Mouse (Mus musculus): ENCODE data around the gene Fbxo6. TPM values are rescaled to one million over a fixed set of nuclear protein-coding genes. Genes with fewer than 3 reads are reported as not detected.
"Not testable (repeated sequence)": the region's sequence is repeated elsewhere in the genome, so short reads cannot be mapped to it uniquely, and the experiment has no call there.

The Fbxo6 gene
- polyA plus RNA-seq, 1 experiment from 2014 or later = 17.4 TPM

- H3K9ac ChIP-seq (ENCODE audit: low read length) = no peak overlapping the region; the same call in 1 of the 2 replicates
- ATAC-seq (ENCODE audit: insufficient read depth, low FRiP score) = no peak
- no peak overlapping the region for H3K27ac ChIP-seq (ENCODE audit: low read length)
- H3K4me3 ChIP-seq (replicated peaks; ENCODE audit: low read length) = no peak overlapping the region
- no peak overlapping the region for H3K4me2 ChIP-seq (ENCODE audit: low read depth, low read length)
- H3K27me3 ChIP-seq (ENCODE audit: control insufficient read depth, insufficient read depth, low read length) = no peaks in the 10 kb centered on the region
- H3K36me3 ChIP-seq (ENCODE audit: control insufficient read depth, insufficient read depth, low read length) = no peaks in the 10 kb centered on the region
- no peaks in the 10 kb centered on the region for H3K9me3 ChIP-seq (replicated peaks; ENCODE audit: control insufficient read depth, low read length)
- 14% methylated on average over 6 of the region's 6 CpGs for WGBS
- H3K4me1 ChIP-seq (ENCODE audit: control insufficient read depth, insufficient read depth, low read length) = no peaks in the 10 kb centered on the region
Measured at GRCm38 (mm10) chr4:148121982-148122693, 29.8 kb downstream of the Fbxo6 start.

GRCm38 (mm10) chr4:148121362-148121761, 30.6 kb downstream of the Fbxo6 start:
- Histone ChIP-seq H3K4me3 (replicated peaks; ENCODE audit: low read length) (no peak overlapping the region), H3K27ac (ENCODE audit: low read length) (no peak overlapping the region), H3K9ac (ENCODE audit: low read length) (no peak overlapping the region), H3K27me3 (ENCODE audit: control insufficient read depth, insufficient read depth, low read length) (no peaks in the 10 kb centered on the region), H3K9me3 (replicated peaks; ENCODE audit: control insufficient read depth, low read length) (no peaks in the 10 kb centered on the region), H3K36me3 (ENCODE audit: control insufficient read depth, insufficient read depth, low read length) (no peaks in the 10 kb centered on the region), H3K4me1 (ENCODE audit: control insufficient read depth, insufficient read depth, low read length) (no peaks in the 10 kb centered on the region), H3K4me2 (ENCODE audit: low read depth, low read length) (no peak overlapping the region)
- no peak for ATAC-seq (ENCODE audit: insufficient read depth, low FRiP score)
- 80% methylated on average over 4 of the region's 4 CpGs for WGBS

- H3K9ac ChIP-seq (ENCODE audit: low read length) = no peak overlapping the region
Measured at GRCm38 (mm10) chr4:148120555-148120954, 31.4 kb downstream of the Fbxo6 start.

GRCm38 (mm10) chr4:148119578-148119977, 32.4 kb downstream of the Fbxo6 start:
- not testable (repeated sequence) for H3K4me1 ChIP-seq (ENCODE audit: control insufficient read depth, insufficient read depth, low read length); H3K9me3 ChIP-seq (replicated peaks; ENCODE audit: control insufficient read depth, low read length); ATAC-seq (ENCODE audit: insufficient read depth, low FRiP score); H3K36me3 ChIP-seq (ENCODE audit: control insufficient read depth, insufficient read depth, low read length); H3K27ac ChIP-seq (ENCODE audit: low read length); H3K27me3 ChIP-seq (ENCODE audit: control insufficient read depth, insufficient read depth, low read length); H3K4me2 ChIP-seq (ENCODE audit: low read depth, low read length); H3K9ac ChIP-seq (ENCODE audit: low read length); H3K4me3 ChIP-seq (replicated peaks; ENCODE audit: low read length)
- 83% methylated on average over 9 of the region's 9 CpGs for WGBS

More at GRCm38 (mm10) chr4:148120555-148120954, 31.4 kb downstream of the Fbxo6 start:
- no peaks in the 10 kb centered on the region for H3K4me1 ChIP-seq (ENCODE audit: control insufficient read depth, insufficient read depth, low read length)
- no peak overlapping the region for H3K27ac ChIP-seq (ENCODE audit: low read length)
- no peaks in the 10 kb centered on the region for H3K36me3 ChIP-seq (ENCODE audit: control insufficient read depth, insufficient read depth, low read length)
- no peak overlapping the region for H3K4me3 ChIP-seq (replicated peaks; ENCODE audit: low read length)
- no peaks in the 10 kb centered on the region for H3K9me3 ChIP-seq (replicated peaks; ENCODE audit: control insufficient read depth, low read length)
- no peak for ATAC-seq (ENCODE audit: insufficient read depth, low FRiP score)
- no peaks in the 10 kb centered on the region for H3K27me3 ChIP-seq (ENCODE audit: control insufficient read depth, insufficient read depth, low read length)
- 73% methylated on average over 9 of the region's 9 CpGs for WGBS
- no peak overlapping the region for H3K4me2 ChIP-seq (ENCODE audit: low read depth, low read length)

- 75% methylated on average over 4 of the region's 4 CpGs for WGBS
- H3K9ac ChIP-seq (ENCODE audit: low read length) = no peak overlapping the region
- H3K4me2 ChIP-seq (ENCODE audit: low read depth, low read length) = no peak overlapping the region
- no peak overlapping the region for H3K27ac ChIP-seq (ENCODE audit: low read length)
- no peak for ATAC-seq (ENCODE audit: insufficient read depth, low FRiP score)
- no peaks in the 10 kb centered on the region for H3K4me1 ChIP-seq (ENCODE audit: control insufficient read depth, insufficient read depth, low read length)
- H3K9me3 ChIP-seq (replicated peaks; ENCODE audit: control insufficient read depth, low read length) = no peaks in the 10 kb centered on the region
- no peaks in the 10 kb centered on the region for H3K36me3 ChIP-seq (ENCODE audit: control insufficient read depth, insufficient read depth, low read length)
- H3K27me3 ChIP-seq (ENCODE audit: control insufficient read depth, insufficient read depth, low read length) = no peaks in the 10 kb centered on the region
- H3K4me3 ChIP-seq (replicated peaks; ENCODE audit: low read length) = no peak overlapping the region
Measured at GRCm38 (mm10) chr4:148117392-148117791, 34.5 kb downstream of the Fbxo6 start.

GRCm38 (mm10) chr4:148116657-148117056, 35.3 kb downstream of the Fbxo6 start:
- 78% methylated on average over 4 of the region's 4 CpGs for WGBS

GRCm38 (mm10) chr4:148115467-148115866, 36.5 kb downstream of the Fbxo6 start:
- ATAC-seq (ENCODE audit: insufficient read depth, low FRiP score) = no peak
- no peaks in the 10 kb centered on the region for H3K36me3 ChIP-seq (ENCODE audit: control insufficient read depth, insufficient read depth, low read length)
- no peaks in the 10 kb centered on the region for H3K27me3 ChIP-seq (ENCODE audit: control insufficient read depth, insufficient read depth, low read length)
- no peaks in the 10 kb centered on the region for H3K9me3 ChIP-seq (replicated peaks; ENCODE audit: control insufficient read depth, low read length)
- no peaks in the 10 kb centered on the region for H3K4me1 ChIP-seq (ENCODE audit: control insufficient read depth, insufficient read depth, low read length)
- H3K9ac ChIP-seq (ENCODE audit: low read length) = peak overlapping the region; percentile 57
- no peak overlapping the region for H3K27ac ChIP-seq (ENCODE audit: low read length)
- H3K4me2 ChIP-seq (ENCODE audit: low read depth, low read length) = peak overlapping the region; percentile 26; the same call in 1 of the 2 replicates
- no peak overlapping the region for H3K4me3 ChIP-seq (replicated peaks; ENCODE audit: low read length)
- WGBS = 3% methylated on average over 15 of the region's 15 CpGs

More at GRCm38 (mm10) chr4:148116657-148117056, 35.3 kb downstream of the Fbxo6 start:
- Histone ChIP-seq H3K36me3 (ENCODE audit: control insufficient read depth, insufficient read depth, low read length) (no peaks in the 10 kb centered on the region), H3K9me3 (replicated peaks; ENCODE audit: control insufficient read depth, low read length) (no peaks in the 10 kb centered on the region), H3K4me1 (ENCODE audit: control insufficient read depth, insufficient read depth, low read length) (no peaks in the 10 kb centered on the region), H3K27ac (ENCODE audit: low read length) (no peak overlapping the region), H3K27me3 (ENCODE audit: control insufficient read depth, insufficient read depth, low read length) (no peaks in the 10 kb centered on the region), H3K4me3 (replicated peaks; ENCODE audit: low read length) (no peak overlapping the region), H3K9ac (ENCODE audit: low read length) (no peak overlapping the region), H3K4me2 (ENCODE audit: low read depth, low read length) (no peak overlapping the region)
- ATAC-seq (ENCODE audit: insufficient read depth, low FRiP score) = no peak

GRCm38 (mm10) chr4:148114758-148115391, 37.1 kb downstream of the Fbxo6 start:
- no peaks in the 10 kb centered on the region for H3K27me3 ChIP-seq (ENCODE audit: control insufficient read depth, insufficient read depth, low read length)
- peak; percentile 65; the same call in 1 of the 2 replicates for ATAC-seq (ENCODE audit: insufficient read depth, low FRiP score)
- H3K9me3 ChIP-seq (replicated peaks; ENCODE audit: control insufficient read depth, low read length) = no peaks in the 10 kb centered on the region
- no peaks in the 10 kb centered on the region for H3K4me1 ChIP-seq (ENCODE audit: control insufficient read depth, insufficient read depth, low read length)
- H3K4me2 ChIP-seq (ENCODE audit: low read depth, low read length) = 0 out of 2 replicates have a peak overlapping the region, but pooled peaks have one; percentile 26
- 4% methylated on average over 15 of the region's 15 CpGs for WGBS
- H3K9ac ChIP-seq (ENCODE audit: low read length) = no peak overlapping the region
- no peak overlapping the region for H3K27ac ChIP-seq (ENCODE audit: low read length)
- H3K36me3 ChIP-seq (ENCODE audit: control insufficient read depth, insufficient read depth, low read length) = no peaks in the 10 kb centered on the region
- no peak overlapping the region for H3K4me3 ChIP-seq (replicated peaks; ENCODE audit: low read length)

- Histone ChIP-seq H3K9me3 (replicated peaks; ENCODE audit: control insufficient read depth, low read length) (no peaks in the 10 kb centered on the region), H3K9ac (ENCODE audit: low read length) (no peak overlapping the region), H3K27me3 (ENCODE audit: control insufficient read depth, insufficient read depth, low read length) (peaks cover 2% of the 10 kb centered on the region; the same call in 1 of the 2 replicates), H3K4me3 (replicated peaks; ENCODE audit: low read length) (no peak overlapping the region), H3K4me2 (ENCODE audit: low read depth, low read length) (no peak overlapping the region), H3K36me3 (ENCODE audit: control insufficient read depth, insufficient read depth, low read length) (no peaks in the 10 kb centered on the region), H3K27ac (ENCODE audit: low read length) (no peak overlapping the region), H3K4me1 (ENCODE audit: control insufficient read depth, insufficient read depth, low read length) (0 out of 2 replicates have a peak, but pooled peaks cover 4% of the 10 kb centered on the region)
- no peak for ATAC-seq (ENCODE audit: insufficient read depth, low FRiP score)
- WGBS = 68% methylated on average over 12 of the region's 12 CpGs
Measured at GRCm38 (mm10) chr4:148112519-148112918, 39.4 kb downstream of the Fbxo6 start.
